Mouse (Mus musculus) lung, adult 2 months (tissue): Measurements from ENCODE around the gene Pld4.

Source experiments
- CTCF ChIP-seq: fragments of 200-500 bp; IDR thresholded peaks from 2 replicates; pipeline ENCODE4 v1.5.1; 2011; ENCODE audit warnings: mild to moderate bottlenecking, low read length, control low read depth; ENCODE audit not compliant: insufficient read depth
- POLR2A ChIP-seq: fragments of 200-500 bp; IDR thresholded peaks from 2 replicates; pipeline ENCODE4 v1.6.1; 2011; ENCODE audit warnings: low read depth, mild to moderate bottlenecking, control low read depth, low read length, borderline replicate concordance; ENCODE audit errors: extremely low read depth

DNA sequence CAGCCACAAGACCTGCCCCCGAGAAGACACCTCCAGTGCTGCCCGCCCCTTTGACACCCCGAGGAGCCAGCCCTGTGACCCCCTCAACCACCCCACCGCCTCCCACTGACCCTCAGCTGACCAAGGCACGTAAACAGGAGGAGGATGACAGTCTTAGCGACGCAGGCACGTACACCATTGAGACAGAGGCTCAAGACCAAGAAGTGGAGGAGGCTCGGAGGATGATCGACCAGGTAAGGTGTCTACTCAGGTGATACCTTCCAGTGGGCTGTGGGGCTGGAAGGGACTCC is 23.9 kb upstream of the Pld4 start:
- TF ChIP-seq CTCF (no peak), POLR2A (no peak)
